Mouse (Mus musculus): Measurements from ENCODE around the gene Gm49510.

- TF ChIP-seq CTCF (IDR thresholded peaks at IDR 0.05; ENCODE audit: low read depth, low read length) (no peak), GATA1 (IDR thresholded peaks at IDR 0.05; ENCODE audit: borderline replicate concordance, low read length) (no peak), TAL1 (conservative IDR thresholded peaks at IDR 0.05; ENCODE audit: low read depth, low read length) (no peak), GATA2 (IDR thresholded peaks at IDR 0.05; ENCODE audit: borderline replicate concordance, low read depth, low read length) (no peak)
Observed at GRCm38 (mm10) chr15:78889401-78889853, 10.0 kb upstream of the Gm49510 start.

Data from G1E (cell line).